Mouse (Mus musculus): Measurements from ENCODE around the gene Ttc23l. TPM values are rescaled to one million over a fixed set of nuclear protein-coding genes. Genes with fewer than 3 reads are reported as not detected.

Ttc23l gene
- total RNA-seq, 1 experiment from 2014 or later, result not detected

Other genes starting within 250 kb of the Ttc23l start
- not detected in 2 replicates for gene Gm21973, start 233.3 kb downstream of the Ttc23l start, total RNA-seq (2017)
- gene Agxt2, start 200.1 kb downstream of the Ttc23l start, total RNA-seq (2017), result not detected in 2 replicates
- gene Dnajc21, start 88.2 kb downstream of the Ttc23l start, total RNA-seq (2017), result 54.0 and 58.3 TPM in 2 replicates
- 49.1 and 67.5 TPM in 2 replicates for gene Brix1, start 72.7 kb downstream of the Ttc23l start, total RNA-seq (2017)
- gene Rad1, start 72.7 kb downstream of the Ttc23l start, total RNA-seq (2017), result 24.9 and 29.6 TPM in 2 replicates
- 9.6 and 11.1 TPM in 2 replicates for gene Rai14, start 156.0 kb upstream of the Ttc23l start, total RNA-seq (2017)

Data from common myeloid progenitor, adult 5-6 weeks (primary cell).